Comparison of ENCODE assay signal across 8 mouse cellular contexts in genomic region chr16:78376745-78377570, GRCm38 (mm10). TPM values are rescaled to one million over a fixed set of nuclear protein-coding genes. Genes with fewer than 3 reads are reported as not detected.
DNase-seq lines count a peak whose midpoint lies in the region; ATAC-seq and TF ChIP-seq lines count a peak whose summit lies in the region.

TSS of gene Btg3 (minus strand) at chr16:78377192.

- TF ChIP-seq CTCF in bone marrow macrophage, adult 2 months (IDR thresholded peaks at IDR 0.05; ENCODE audit: low read depth, low read length), result no peak
- no peak for TF ChIP-seq CTCF in embryonic fibroblast, embryonic 13.5 days (IDR thresholded peaks at IDR 0.05; ENCODE audit: borderline replicate concordance, insufficient read depth, low read length)

- peak within 1 kb of the TSS; percentile 97 for H3K9ac ChIP-seq in kidney, embryonic 14.5 days (ENCODE audit: low read depth, low read length)
- peak within 1 kb of the TSS; percentile 92 for H3K9ac ChIP-seq in limb, embryonic 15.5 days

- WGBS in kidney, embryonic 14.5 days, result 4% methylated on average over 34 of the region's 57 CpGs
- WGBS in limb, embryonic 15.5 days, result 4% methylated on average over 39 of the region's 57 CpGs

- no peak within 1 kb of the TSS for H3K27ac ChIP-seq in bone marrow macrophage, adult 2 months (ENCODE audit: insufficient read depth, low read depth, low read length)
- H3K27ac ChIP-seq in embryonic fibroblast, embryonic 13.5 days (ENCODE audit: insufficient read depth, low read length), result no peak within 1 kb of the TSS
- H3K27ac ChIP-seq in kidney, embryonic 14.5 days (ENCODE audit: low read depth, low read length), result peak within 1 kb of the TSS; percentile 81
- H3K27ac ChIP-seq in limb, embryonic 15.5 days, result peak within 1 kb of the TSS; percentile 81

- peak within 1 kb of the TSS; percentile 77 for H3K4me2 ChIP-seq in kidney, embryonic 14.5 days (replicated peaks; ENCODE audit: low read depth, low read length)
- peak within 1 kb of the TSS; percentile 81 for H3K4me2 ChIP-seq in limb, embryonic 15.5 days

- H3K27me3 ChIP-seq in kidney, embryonic 14.5 days (ENCODE audit: control insufficient read depth, insufficient read depth, low read length), result no peaks in the 10 kb centered on the region
- no peaks in the 10 kb centered on the region for H3K27me3 ChIP-seq in limb, embryonic 15.5 days

- ATAC-seq in kidney, embryonic 14.5 days (ENCODE audit: low FRiP score, low TSS enrichment), result peak; percentile 97
- peak; percentile 95 for ATAC-seq in limb, embryonic 15.5 days (ENCODE audit: insufficient number of reproducible peaks, low FRiP score, low TSS enrichment, low read depth)

- H3K9me3 ChIP-seq in kidney, embryonic 14.5 days (ENCODE audit: control insufficient read depth, low read length), result no peaks in the 10 kb centered on the region
- no peaks in the 10 kb centered on the region for H3K9me3 ChIP-seq in limb, embryonic 15.5 days

- H3K36me3 ChIP-seq in kidney, embryonic 14.5 days (ENCODE audit: control insufficient read depth, insufficient read depth, low read length), result peaks cover 11% of the 10 kb centered on the region; the same call in 1 of the 2 replicates
- H3K36me3 ChIP-seq in limb, embryonic 15.5 days, result peaks cover 9% of the 10 kb centered on the region; the same call in 1 of the 2 replicates

- no peak for TF ChIP-seq POLR2A in bone marrow macrophage, adult 2 months (IDR thresholded peaks at IDR 0.05; ENCODE audit: borderline replicate concordance, low read depth, low read length)
- TF ChIP-seq POLR2A in embryonic fibroblast, embryonic 13.5 days (IDR thresholded peaks at IDR 0.05; ENCODE audit: low read depth, low read length), result peak; percentile 84

- peak; percentile 62 for DNase-seq in 3T3-L1 (ENCODE audit: low read depth, low spot score)
- peak; percentile 86 to 87 for DNase-seq in heart, adult 9 months (ENCODE audit: low spot score in 2 of 2)
- DNase-seq in monocyte, adult 2 months (ENCODE audit: low read depth in 1 of 2, low spot score in 2 of 2), result peak; percentile 28 to 70
- peak; percentile 87 to 89 for DNase-seq in spleen, postnatal 36 days (ENCODE audit: low spot score in 2 of 2)

- 0 out of 2 replicates have a peak, but pooled peaks cover 3% of the 10 kb centered on the region for H3K4me1 ChIP-seq in bone marrow macrophage, adult 2 months (ENCODE audit: control insufficient read depth, insufficient read depth, low read length)
- no peaks in the 10 kb centered on the region for H3K4me1 ChIP-seq in embryonic fibroblast, embryonic 13.5 days (ENCODE audit: control insufficient read depth, insufficient read depth, low read length)
- H3K4me1 ChIP-seq in kidney, embryonic 14.5 days (ENCODE audit: control insufficient read depth, insufficient read depth, low read length), result peaks cover 11% of the 10 kb centered on the region; the same call in 1 of the 2 replicates
- H3K4me1 ChIP-seq in limb, embryonic 15.5 days, result peaks cover 15% of the 10 kb centered on the region

- H3K4me3 ChIP-seq in bone marrow macrophage, adult 2 months (ENCODE audit: insufficient read depth, low read length), result peak within 1 kb of the TSS; percentile 90
- peak within 1 kb of the TSS; percentile 95 for H3K4me3 ChIP-seq in embryonic fibroblast, embryonic 13.5 days (ENCODE audit: insufficient read depth, low read length)
- peak within 1 kb of the TSS; percentile 91 for H3K4me3 ChIP-seq in kidney, embryonic 14.5 days (ENCODE audit: low read length)
- H3K4me3 ChIP-seq in limb, embryonic 15.5 days, result peak within 1 kb of the TSS; percentile 73

RNA-seq across cellular contexts. Expression of gene Btg3, which starts in this region (rescaled TPM):
- polyA plus RNA-seq in bone marrow macrophage, adult 2 months (2012; ENCODE audit: insufficient read depth, insufficient read length, missing spikeins), result 4.5 and 5.3 TPM in 2 replicates
- 40.8 and 45.6 TPM in 2 replicates for polyA plus RNA-seq in embryonic fibroblast, embryonic 13.5 days (2011; ENCODE audit: insufficient read length, low read depth, missing spikeins)
- 48.0 and 49.2 TPM in 2 replicates for polyA plus RNA-seq in kidney, embryonic 14.5 days (2014; fragmentation: Nextera tagmentation; extraction: Ambion mirVana)
- polyA plus RNA-seq in limb, embryonic 15.5 days (2015; fragmentation: Nextera tagmentation; extraction: Ambion mirVana), result 55.2 and 58.4 TPM in 2 replicates

Comparison
In these comparisons a context has a peak if more than half of its experiments do, and no peak if none do; other contexts are left out.
1. H3K27ac ChIP-seq: peak in kidney, embryonic 14.5 days (single experiment) and limb, embryonic 15.5 days (single experiment); none in bone marrow macrophage, adult 2 months (single experiment) and embryonic fibroblast, embryonic 13.5 days (single experiment).
2. Peak in every context shown above with its lines, with median percentiles within 50 percentile points of each other: DNase-seq and H3K4me3 ChIP-seq.